Mouse (Mus musculus): ENCODE measurements around the gene Naa50. TPM values are rescaled to one million over a fixed set of nuclear protein-coding genes. Genes with fewer than 3 reads are reported as not detected.

Naa50 gene
- polyA plus RNA-seq, 2 experiments = 38.6 to 71.7 TPM

DNA sequence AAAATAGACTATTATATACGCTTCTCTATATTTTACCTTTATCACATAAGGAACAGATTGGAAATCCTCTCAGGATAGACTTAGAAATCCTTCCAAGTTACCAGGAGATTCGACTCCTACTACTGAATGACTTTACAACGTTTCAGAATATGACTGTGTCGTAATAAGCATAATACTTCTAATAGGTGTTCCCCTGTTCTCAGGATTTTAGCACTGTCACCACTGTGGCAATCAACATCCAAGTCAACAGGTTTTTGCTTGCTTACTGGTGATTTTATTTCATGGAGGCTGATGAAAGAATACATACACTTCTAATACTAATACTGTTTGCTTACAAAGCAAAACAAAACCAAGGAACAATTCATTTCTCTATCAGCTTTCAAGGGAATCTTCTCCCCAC is 7.3 kb upstream of the Naa50 start:
- no peak for DNase-seq (ENCODE audit: low spot score)
- no peak for ATAC-seq (ENCODE audit: low FRiP score, low read depth)
- H3K9me3 ChIP-seq (ENCODE audit: control insufficient read depth, low read length) = no peaks in the 10 kb centered on the region
- H3K4me1 ChIP-seq (ENCODE audit: control insufficient read depth, insufficient read depth, low read length) = no peaks in the 10 kb centered on the region
- WGBS = 78% methylated on average over 4 of the region's 4 CpGs
- H3K27me3 ChIP-seq (ENCODE audit: control insufficient read depth, insufficient read depth, low read length) = no peaks in the 10 kb centered on the region
- no peak overlapping the region for H3K4me2 ChIP-seq (replicated peaks; ENCODE audit: low read depth, low read length, severe bottlenecking)
- no peak for TF ChIP-seq POLR2A (IDR thresholded peaks at IDR 0.05; ENCODE audit: borderline replicate concordance, extremely low read depth, insufficient read depth, insufficient read length)
- H3K4me3 ChIP-seq (replicated peaks; ENCODE audit: low read length) = no peak overlapping the region
- no peaks in the 10 kb centered on the region for H3K36me3 ChIP-seq (ENCODE audit: control insufficient read depth, insufficient read depth, low read length)
- H3K9ac ChIP-seq (ENCODE audit: low read depth, low read length, severe bottlenecking) = no peak overlapping the region
- H3K27ac ChIP-seq (replicated peaks; ENCODE audit: low read depth, low read length) = no peak overlapping the region

DNA sequence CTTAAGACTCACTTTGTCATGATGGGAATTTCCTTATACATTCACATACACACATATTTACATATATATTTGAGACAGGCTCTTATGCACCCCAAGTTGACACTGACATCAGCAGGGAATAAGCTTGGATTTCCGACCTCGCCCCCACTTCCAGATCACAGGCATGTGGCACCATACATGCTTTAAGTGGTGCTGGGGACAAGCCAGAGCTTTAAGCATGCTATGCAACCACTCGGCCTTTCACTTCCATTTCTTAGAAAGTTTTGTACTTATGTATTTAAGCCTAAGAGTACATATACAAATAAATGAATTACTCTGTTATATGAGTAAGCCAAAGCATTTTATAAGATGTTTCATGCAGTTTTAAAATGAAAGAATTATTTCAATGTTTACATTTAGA is 6.4 kb upstream of the Naa50 start:
- 79% methylated on average over 3 of the region's 3 CpGs for WGBS
- DNase-seq (ENCODE audit: low spot score) (no peak), ATAC-seq (ENCODE audit: low FRiP score, low read depth) (no peak)
- no peak overlapping the region for H3K9ac ChIP-seq (ENCODE audit: low read depth, low read length, severe bottlenecking)
- no peak overlapping the region for H3K27ac ChIP-seq (replicated peaks; ENCODE audit: low read depth, low read length)
- no peak for TF ChIP-seq POLR2A (IDR thresholded peaks at IDR 0.05; ENCODE audit: borderline replicate concordance, extremely low read depth, insufficient read depth, insufficient read length)
- H3K4me2 ChIP-seq (replicated peaks; ENCODE audit: low read depth, low read length, severe bottlenecking) = no peak overlapping the region
- H3K9me3 ChIP-seq (ENCODE audit: control insufficient read depth, low read length) = no peaks in the 10 kb centered on the region
- H3K36me3 ChIP-seq (ENCODE audit: control insufficient read depth, insufficient read depth, low read length) = no peaks in the 10 kb centered on the region
- no peaks in the 10 kb centered on the region for H3K27me3 ChIP-seq (ENCODE audit: control insufficient read depth, insufficient read depth, low read length)
- H3K4me1 ChIP-seq (ENCODE audit: control insufficient read depth, insufficient read depth, low read length) = peaks cover 7% of the 10 kb centered on the region; the same call in 1 of the 2 replicates
- no peak overlapping the region for H3K4me3 ChIP-seq (replicated peaks; ENCODE audit: low read length)

DNA sequence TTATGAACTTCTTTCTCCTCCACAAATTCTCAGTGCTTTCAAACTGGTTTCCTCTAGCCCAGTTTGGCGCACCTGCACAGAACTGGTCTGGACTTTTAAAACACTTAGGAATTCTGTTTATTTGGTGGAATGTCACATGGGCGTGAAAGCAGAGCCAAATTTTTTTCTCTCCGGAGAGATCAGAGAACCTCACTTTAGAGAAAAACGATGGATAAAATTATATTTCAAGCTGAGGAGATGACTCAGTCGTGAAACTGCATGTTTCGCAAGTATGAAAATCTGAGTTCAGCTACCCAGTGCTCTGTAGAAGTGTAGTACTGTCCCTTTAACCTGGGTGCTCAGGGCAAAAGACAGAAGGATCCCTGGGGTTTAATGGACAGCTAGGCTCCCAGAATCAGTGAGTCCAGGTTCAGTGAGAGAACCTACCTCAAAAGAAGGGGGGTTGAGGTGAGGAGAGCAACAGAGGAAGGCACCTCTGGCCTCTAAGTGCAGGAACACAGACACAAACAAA is 3.1 kb upstream of the Naa50 start:
- Histone ChIP-seq H3K4me2 (replicated peaks; ENCODE audit: low read depth, low read length, severe bottlenecking) (no peak overlapping the region), H3K4me3 (replicated peaks; ENCODE audit: low read length) (no peak overlapping the region), H3K9me3 (ENCODE audit: control insufficient read depth, low read length) (no peaks in the 10 kb centered on the region), H3K27ac (replicated peaks; ENCODE audit: low read depth, low read length) (no peak overlapping the region), H3K27me3 (ENCODE audit: control insufficient read depth, insufficient read depth, low read length) (no peaks in the 10 kb centered on the region), H3K36me3 (ENCODE audit: control insufficient read depth, insufficient read depth, low read length) (no peaks in the 10 kb centered on the region), H3K4me1 (ENCODE audit: control insufficient read depth, insufficient read depth, low read length) (peaks cover 10% of the 10 kb centered on the region), H3K9ac (ENCODE audit: low read depth, low read length, severe bottlenecking) (no peak overlapping the region)
- ATAC-seq (ENCODE audit: low FRiP score, low read depth) (no peak), DNase-seq (ENCODE audit: low spot score) (no peak)
- WGBS = 82% methylated on average over 6 of the region's 6 CpGs
- TF ChIP-seq POLR2A (IDR thresholded peaks at IDR 0.05; ENCODE audit: borderline replicate concordance, extremely low read depth, insufficient read depth, insufficient read length) = no peak

DNA sequence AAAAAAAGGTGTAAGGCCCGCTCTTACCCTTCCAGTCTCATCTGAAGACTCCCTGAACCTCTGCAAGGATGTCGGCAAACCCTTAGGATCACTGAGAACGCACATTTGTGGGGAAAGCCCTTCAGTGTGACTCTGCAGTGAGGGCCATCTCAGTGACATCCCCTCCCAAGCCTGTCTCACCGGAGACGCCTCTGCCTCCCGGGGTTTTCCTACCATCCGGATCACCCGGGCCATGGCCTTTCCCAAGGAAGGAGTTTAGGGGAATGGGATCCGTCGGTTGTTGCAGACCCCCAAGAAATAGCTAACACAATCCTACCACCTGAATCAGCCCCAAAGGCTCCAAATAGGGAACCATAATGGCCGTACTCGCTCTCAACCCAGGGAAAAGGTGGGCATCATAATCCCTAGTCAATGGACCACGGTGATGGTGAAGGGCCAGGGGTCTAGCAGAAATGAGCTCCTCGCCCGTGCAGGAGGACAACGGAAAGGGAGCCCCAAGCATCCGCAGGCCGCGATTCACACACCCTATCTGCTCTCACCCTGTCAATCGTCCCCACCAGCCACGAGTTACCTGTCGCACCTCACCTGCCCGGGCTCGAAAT is 1.2 kb upstream of the Naa50 start:
- Histone ChIP-seq H3K9me3 (ENCODE audit: control insufficient read depth, low read length) (no peaks in the 10 kb centered on the region), H3K9ac (ENCODE audit: low read depth, low read length, severe bottlenecking) (peak overlapping the region; percentile 92), H3K4me1 (ENCODE audit: control insufficient read depth, insufficient read depth, low read length) (peaks cover 11% of the 10 kb centered on the region), H3K36me3 (ENCODE audit: control insufficient read depth, insufficient read depth, low read length) (no peaks in the 10 kb centered on the region), H3K27ac (replicated peaks; ENCODE audit: low read depth, low read length) (peak overlapping the region; percentile 98), H3K4me2 (replicated peaks; ENCODE audit: low read depth, low read length, severe bottlenecking) (peak overlapping the region; percentile 90), H3K27me3 (ENCODE audit: control insufficient read depth, insufficient read depth, low read length) (no peaks in the 10 kb centered on the region), H3K4me3 (replicated peaks; ENCODE audit: low read length) (peak overlapping the region; percentile 95)
- DNase-seq (ENCODE audit: low spot score) = no peak
- WGBS = 3% methylated on average over 24 of the region's 24 CpGs
- TF ChIP-seq POLR2A (IDR thresholded peaks at IDR 0.05; ENCODE audit: borderline replicate concordance, extremely low read depth, insufficient read depth, insufficient read length) = no peak
- 0 out of 2 replicates have a peak, but pooled peaks have one; percentile 0 for ATAC-seq (ENCODE audit: low FRiP score, low read depth)

DNA sequence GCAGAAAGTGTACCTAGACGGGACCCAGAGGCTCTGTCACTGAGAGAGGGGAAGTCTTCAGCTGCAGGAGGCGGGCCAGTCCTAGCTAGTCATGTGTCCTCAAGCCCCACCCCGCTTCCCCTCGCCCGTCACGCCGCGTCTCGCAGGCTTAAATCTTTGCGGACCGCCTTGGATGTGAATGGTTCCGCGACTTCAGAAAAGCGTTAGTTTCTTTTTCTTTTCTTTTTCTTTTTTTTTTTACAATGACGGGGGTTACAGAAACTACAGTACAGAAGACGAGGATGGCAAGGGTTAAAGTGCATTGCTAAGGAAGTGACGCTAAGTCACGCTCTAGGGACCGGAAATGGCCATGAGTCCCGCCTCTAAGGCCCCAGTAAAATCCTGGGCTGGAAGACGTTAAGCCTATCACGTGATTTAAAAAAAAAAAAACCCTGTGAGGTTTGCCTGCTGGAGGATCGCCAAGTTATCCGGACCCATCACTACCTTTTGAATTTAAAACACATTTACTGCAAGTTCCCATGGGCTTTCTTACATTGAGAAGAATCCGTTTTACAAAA is 573 bp upstream of the Naa50 start:
- peaks cover 11% of the 10 kb centered on the region for H3K4me1 ChIP-seq (ENCODE audit: control insufficient read depth, insufficient read depth, low read length)
- DNase-seq (ENCODE audit: low spot score) (peak; percentile 99), ATAC-seq (ENCODE audit: low FRiP score, low read depth) (peak; percentile 88)
- H3K9me3 ChIP-seq (ENCODE audit: control insufficient read depth, low read length) = no peaks in the 10 kb centered on the region
- peak overlapping the region; percentile 90 for H3K4me2 ChIP-seq (replicated peaks; ENCODE audit: low read depth, low read length, severe bottlenecking)
- H3K27me3 ChIP-seq (ENCODE audit: control insufficient read depth, insufficient read depth, low read length) = no peaks in the 10 kb centered on the region
- 0% methylated on average over 25 of the region's 25 CpGs for WGBS
- peak overlapping the region; percentile 98 for H3K27ac ChIP-seq (replicated peaks; ENCODE audit: low read depth, low read length)
- 0 out of 2 replicates have a peak, but pooled peaks have one; percentile 10 for TF ChIP-seq POLR2A (IDR thresholded peaks at IDR 0.05; ENCODE audit: borderline replicate concordance, extremely low read depth, insufficient read depth, insufficient read length)
- H3K4me3 ChIP-seq (replicated peaks; ENCODE audit: low read length) = peak overlapping the region; percentile 95
- no peaks in the 10 kb centered on the region for H3K36me3 ChIP-seq (ENCODE audit: control insufficient read depth, insufficient read depth, low read length)
- H3K9ac ChIP-seq (ENCODE audit: low read depth, low read length, severe bottlenecking) = peak overlapping the region; percentile 92

Measured in limb, embryonic 14.5 days (tissue).